Mouse (Mus musculus) brain, embryonic 14.5 days (tissue): ENCODE measurements around the gene Pld1.

Experiments used
- CTCF ChIP-seq: fragments of 200-500 bp; IDR thresholded peaks from 2 replicates; pipeline ENCODE4 v1.5.1; 2012; ENCODE audit warnings: inconsistent platforms, mild to moderate bottlenecking, moderate library complexity, borderline replicate concordance; ENCODE audit not compliant: insufficient read depth, insufficient read length; ENCODE audit errors: extremely low read depth
- POLR2A ChIP-seq: fragments of 200-500 bp; IDR thresholded peaks from 2 replicates; pipeline ENCODE4 v1.6.1; 2012; ENCODE audit warnings: mild to moderate bottlenecking, inconsistent platforms, borderline replicate concordance; ENCODE audit not compliant: poor library complexity, insufficient read depth, insufficient read length, severe bottlenecking; ENCODE audit errors: extremely low read depth

GRCm38 (mm10) chr3:28080116-28080515 is 141.6 kb downstream of the Pld1 start:
- TF ChIP-seq POLR2A = no peak
- no peak for TF ChIP-seq CTCF
